Mouse (Mus musculus) cerebellum, adult 8-10 months (tissue): ENCODE measurements around the gene Lipc.
A peak's percentile ranks its signal among the peaks of the same experiment; 100 is the strongest.

Source experiments
- DNase-seq: peaks from one replicate; pipeline ENCODE4 v3.0.0; 2022

Gene Lipc

GRCm38 (mm10) chr9:70954226-70954625 lies 2.2 kb upstream of the Lipc start:
- DNase-seq, result no peak

GRCm38 (mm10) chr9:70949336-70949735 lies 2.7 kb downstream of the Lipc start:
- DNase-seq, result no peak

- DNase-seq, result no peak
Observed at GRCm38 (mm10) chr9:70947312-70947711, 4.7 kb downstream of the Lipc start.

DNA sequence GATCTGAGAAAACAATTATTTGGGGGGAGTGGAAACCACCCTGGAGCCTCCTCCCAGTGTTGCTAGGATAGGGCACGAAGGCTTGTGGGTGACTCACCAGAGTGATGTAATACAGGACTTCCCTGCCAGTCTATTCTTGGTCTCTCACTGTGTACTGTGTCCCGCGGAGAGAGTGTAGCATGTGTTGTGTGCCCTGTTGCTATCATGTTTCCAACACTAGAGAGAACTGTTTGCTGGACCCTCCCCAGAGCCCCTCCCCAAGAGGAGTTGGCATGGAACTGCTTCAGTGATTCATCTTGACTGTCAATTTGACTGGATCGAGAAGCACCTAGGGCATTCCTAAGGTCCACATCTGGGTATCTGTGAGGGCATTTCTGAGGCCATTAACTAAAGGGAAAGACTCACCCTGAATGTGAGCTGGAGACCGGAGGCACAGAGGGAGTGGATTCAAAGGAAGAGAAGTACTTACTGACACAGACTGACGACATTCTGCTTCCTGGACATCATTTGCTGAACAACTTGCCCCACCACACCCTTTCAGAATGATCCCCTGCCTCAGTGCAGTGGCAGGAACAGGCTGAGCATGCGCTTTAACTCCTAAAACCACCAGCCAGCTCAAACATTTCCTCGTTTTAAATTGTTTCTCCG lies 9.2 kb downstream of the Lipc start:
- no peak for DNase-seq

DNA sequence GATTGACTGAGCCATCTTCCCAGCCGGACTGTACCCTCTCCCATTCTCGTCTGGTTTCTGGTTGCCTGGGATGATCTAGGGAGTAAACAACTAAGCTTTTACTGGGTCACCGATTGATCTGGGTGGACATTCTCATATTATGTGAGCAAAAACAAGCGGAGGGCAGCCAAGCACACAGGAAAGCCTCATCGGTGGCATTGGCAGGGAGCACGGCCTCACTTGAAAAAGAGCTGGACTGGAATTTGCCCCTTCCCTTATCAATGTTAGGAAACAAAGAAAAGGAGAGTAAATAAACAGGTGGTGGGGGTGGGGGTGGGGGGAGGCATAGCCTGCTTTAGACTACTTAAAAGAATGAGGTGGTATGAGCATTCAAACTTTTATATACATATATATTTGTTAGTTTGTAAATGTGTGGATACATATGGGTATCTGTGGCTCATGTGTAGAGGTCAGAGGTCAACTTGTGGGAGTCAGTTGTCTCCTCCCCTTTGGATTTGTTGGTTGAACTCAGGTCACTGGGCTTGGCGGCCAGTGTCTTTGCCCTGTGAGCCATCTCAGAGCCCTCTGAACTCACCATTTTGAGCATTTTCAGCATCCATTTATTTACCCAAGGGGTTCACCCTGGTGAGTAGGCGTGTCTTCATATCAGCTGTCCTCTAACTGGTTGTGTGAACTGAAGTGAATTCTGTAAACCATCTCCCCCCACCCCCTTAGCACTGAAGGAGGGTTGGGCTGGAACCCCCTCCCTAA lies 12.1 kb downstream of the Lipc start:
- DNase-seq, result no peak

- DNase-seq, result no peak
Observed at GRCm38 (mm10) chr9:70938850-70939249, 13.2 kb downstream of the Lipc start.

GRCm38 (mm10) chr9:70938134-70938533 lies 13.9 kb downstream of the Lipc start:
- no peak for DNase-seq

GRCm38 (mm10) chr9:70934587-70935295 lies 17.3 kb downstream of the Lipc start:
- DNase-seq, result no peak

DNA sequence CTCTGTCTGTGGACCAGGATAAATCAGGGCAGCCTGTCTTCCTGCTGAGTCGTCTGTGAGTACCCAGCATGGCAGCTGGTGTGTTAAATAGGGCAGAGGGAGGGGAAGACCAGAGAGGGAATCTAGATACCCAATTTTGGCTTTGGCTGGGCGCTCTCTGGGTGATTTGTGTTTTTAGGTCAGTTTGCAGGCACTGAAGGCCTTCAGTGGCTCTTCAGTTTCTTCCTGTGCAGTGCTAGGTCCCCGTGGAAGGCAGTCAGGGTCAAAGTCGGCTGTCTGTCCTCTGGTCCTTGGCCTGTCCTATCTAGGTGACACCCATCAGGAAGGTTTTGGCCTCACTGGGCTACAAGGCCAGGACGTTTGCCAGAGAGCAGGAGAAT lies 21.4 kb downstream of the Lipc start:
- no peak for DNase-seq

- DNase-seq, result peak; percentile 87
Observed at GRCm38 (mm10) chr9:70929840-70930640, 22.0 kb downstream of the Lipc start.

DNA sequence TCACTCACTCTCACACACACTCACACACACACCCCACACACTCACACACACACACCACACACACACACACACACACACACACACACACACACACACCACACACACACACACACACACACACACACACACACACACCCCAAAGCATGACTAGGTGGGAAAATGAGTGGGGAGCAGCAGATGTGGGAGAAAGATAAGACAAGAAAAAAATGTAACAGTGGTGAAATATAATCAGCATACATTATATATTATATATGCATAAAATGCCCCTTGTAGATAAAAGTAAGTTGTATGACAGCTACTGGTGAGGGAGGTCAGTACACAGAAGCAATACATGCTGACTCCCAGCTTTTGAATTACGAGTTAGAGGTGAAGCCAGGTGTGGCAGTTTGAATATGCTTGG lies 23.6 kb downstream of the Lipc start:
- DNase-seq, result no peak

DNA sequence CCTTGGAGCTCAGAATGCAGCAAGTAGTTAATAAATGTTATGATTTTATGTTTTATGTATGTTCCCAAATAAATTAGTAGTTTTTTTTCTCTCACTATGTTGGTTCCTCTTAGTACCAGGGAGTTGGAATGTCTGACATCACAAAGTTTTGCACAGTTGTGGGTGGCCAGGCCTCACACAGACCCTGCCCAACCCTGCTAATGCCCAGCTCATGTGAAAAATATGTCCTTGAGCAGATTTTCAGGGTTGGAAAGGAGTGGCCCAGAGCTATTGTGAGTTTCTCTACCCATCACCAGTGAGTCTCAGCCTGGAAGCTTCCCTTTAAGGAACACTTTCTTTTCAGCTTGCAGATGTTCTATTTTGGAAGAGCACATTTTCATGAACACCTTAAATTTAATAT lies 24.3 kb downstream of the Lipc start:
- no peak for DNase-seq

DNA sequence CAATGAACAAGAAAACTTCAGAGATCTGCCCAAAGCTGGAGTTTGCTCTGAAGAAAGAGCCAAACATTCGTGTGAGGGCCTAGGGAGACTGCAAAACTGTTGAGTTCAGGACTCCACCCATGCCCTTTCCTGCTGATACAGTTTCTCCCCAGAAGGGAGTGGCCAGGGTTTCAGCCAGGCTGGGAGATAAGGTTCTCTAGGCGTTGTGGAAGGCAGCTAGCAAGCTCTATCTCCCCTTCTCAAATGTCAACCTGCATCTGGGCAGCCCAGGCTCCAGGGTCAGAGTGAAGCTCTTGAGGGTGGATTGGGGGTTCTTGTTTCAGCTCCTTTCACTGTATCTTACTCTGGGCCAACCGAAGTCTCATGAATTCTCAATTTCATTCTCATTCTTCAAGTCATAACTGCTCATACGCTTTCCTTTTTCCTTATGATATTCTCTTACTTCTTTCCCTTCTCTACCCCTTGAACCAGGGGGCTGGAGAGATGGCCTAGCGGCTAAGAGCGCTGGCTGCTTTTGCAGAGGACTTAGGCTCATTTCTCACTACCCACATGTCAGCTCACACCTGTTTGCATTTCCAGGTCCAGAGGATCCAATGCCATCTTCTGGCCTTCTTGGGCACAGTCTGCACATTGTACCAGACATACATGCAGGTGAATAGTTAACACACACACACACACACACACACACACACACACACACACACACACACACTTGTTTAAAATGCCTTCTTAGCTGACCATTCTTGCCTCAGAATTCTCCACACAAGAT lies 25.0 kb downstream of the Lipc start:
- no peak for DNase-seq

GRCm38 (mm10) chr9:70925225-70925624 lies 26.8 kb downstream of the Lipc start:
- DNase-seq, result no peak

GRCm38 (mm10) chr9:70924763-70925162 lies 27.3 kb downstream of the Lipc start:
- no peak for DNase-seq

GRCm38 (mm10) chr9:70921781-70922565 lies 30.1 kb downstream of the Lipc start:
- peak; percentile 35 for DNase-seq

DNA sequence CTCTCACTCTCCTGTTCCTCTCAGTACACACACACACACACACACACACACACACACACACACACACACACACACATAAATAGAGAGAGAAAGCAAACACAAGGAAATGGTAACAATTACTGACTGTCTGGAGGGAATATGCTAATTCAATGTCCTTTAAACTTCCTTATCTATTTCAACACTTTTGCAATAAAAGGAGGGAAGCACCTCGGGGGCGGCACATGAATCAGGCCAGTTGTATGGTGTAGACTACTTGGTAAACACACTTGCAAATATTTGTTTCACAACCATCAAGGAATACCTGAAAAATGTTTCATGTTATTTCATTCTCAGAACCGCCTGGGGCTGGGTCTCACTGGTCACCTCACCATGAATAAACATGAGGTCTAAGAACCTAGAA lies 30.9 kb downstream of the Lipc start:
- DNase-seq, result no peak

DNA sequence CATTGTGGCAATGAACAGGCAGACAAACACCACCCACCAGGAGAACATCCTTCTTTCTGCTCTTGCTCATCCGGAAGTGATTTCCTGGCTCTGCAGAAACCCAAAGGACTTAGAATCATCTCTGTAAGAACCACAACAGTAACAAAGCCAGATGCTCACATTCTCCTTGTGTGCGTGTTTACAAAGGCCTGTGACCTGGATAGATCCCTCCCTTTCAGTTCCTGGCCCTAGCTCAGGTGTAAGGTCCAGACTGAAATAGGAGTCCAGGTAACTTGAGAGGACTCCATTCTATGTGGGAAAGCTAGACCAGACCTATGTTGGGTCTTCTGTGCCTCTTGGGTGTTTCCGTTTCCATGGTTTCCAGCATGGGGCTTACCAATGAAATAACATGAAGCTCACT lies 32.8 kb downstream of the Lipc start:
- DNase-seq, result no peak

- no peak for DNase-seq
Observed at GRCm38 (mm10) chr9:70916516-70916915, 35.5 kb downstream of the Lipc start.

GRCm38 (mm10) chr9:70915356-70915685 lies 36.7 kb downstream of the Lipc start:
- DNase-seq, result no peak

DNA sequence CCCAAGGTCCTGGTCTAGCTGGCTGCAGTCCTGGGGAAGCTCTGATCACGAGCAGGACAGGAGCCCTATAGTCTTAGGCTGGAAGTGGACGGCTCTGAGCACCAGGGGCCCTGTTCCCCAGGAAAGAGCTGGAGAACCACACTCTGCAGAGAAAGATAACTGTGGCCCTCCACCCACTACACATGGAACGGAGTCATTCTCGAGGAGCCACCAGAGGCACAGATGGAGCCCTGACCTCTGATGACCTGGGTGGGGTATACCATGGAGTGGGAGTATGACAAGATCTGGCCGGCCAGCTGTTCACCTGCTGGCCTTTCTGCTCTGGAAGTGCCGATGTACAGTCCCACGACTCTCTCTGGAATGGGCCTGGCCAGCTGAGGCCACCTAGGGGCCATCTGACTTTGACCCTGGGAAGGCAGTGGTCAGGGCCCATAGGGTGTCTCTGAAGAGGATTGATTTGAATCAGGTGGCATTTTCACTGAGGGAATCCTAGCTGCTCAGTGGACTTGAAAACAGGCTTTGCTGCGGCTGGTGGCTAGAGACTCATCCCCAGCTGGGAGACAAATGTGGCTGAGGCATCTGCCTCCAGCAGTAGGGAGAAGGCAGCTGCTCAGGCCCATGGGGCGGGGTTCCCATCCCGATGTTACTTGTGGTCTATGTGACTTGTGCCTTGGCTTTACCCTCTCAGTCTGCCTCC lies 37.2 kb downstream of the Lipc start:
- DNase-seq, result no peak
